Mouse (Mus musculus) midbrain, embryonic 13.5 days (tissue): ENCODE data around the gene Btf3l4. TPM values are rescaled to one million over a fixed set of nuclear protein-coding genes. Genes with fewer than 3 reads are reported as not detected.
A peak's percentile ranks its signal among the peaks of the same experiment; 100 is the strongest.

ENCODE experiments used
- ATAC-seq: fragments of 200-750 bp; cut with Nextera tagmentation; 2 replicates; pipeline ENCODE4 v1.8.0; 2017; ENCODE audit warnings: mild to moderate bottlenecking, moderate TSS enrichment, moderate library complexity
- H3K27ac ChIP-seq: fragments of 300-500 bp; sonication (generic); 2 replicates; pipeline ENCODE4 v1.5.1; 2015; ENCODE audit warnings: inconsistent platforms, mild to moderate bottlenecking, moderate library complexity
- H3K27me3 ChIP-seq: fragments of 300-500 bp; sonication (generic); 2 replicates; pipeline ENCODE4 v1.6.1; 2015; ENCODE audit warnings: mild to moderate bottlenecking, inconsistent platforms
- H3K36me3 ChIP-seq: fragments of 300-500 bp; sonication (generic); 2 replicates; pipeline ENCODE4 v1.6.1; 2015; ENCODE audit warnings: mild to moderate bottlenecking, inconsistent platforms
- H3K4me1 ChIP-seq: fragments of 300-500 bp; sonication (generic); replicated peaks from 2 replicates; pipeline ENCODE4 v1.6.1; 2015; ENCODE audit warnings: inconsistent platforms
- H3K4me2 ChIP-seq: fragments of 300-500 bp; sonication (generic); replicated peaks from 2 replicates; pipeline ENCODE4 v1.6.1; 2015; ENCODE audit warnings: moderate library complexity, mild to moderate bottlenecking, inconsistent platforms
- H3K4me3 ChIP-seq: fragments of 300-500 bp; sonication (generic); replicated peaks from 2 replicates; pipeline ENCODE4 v1.5.1; 2015; ENCODE audit warnings: mild to moderate bottlenecking, inconsistent platforms
- H3K9ac ChIP-seq: fragments of 300-500 bp; sonication (generic); replicated peaks from 2 replicates; pipeline ENCODE4 v1.6.1; 2015; ENCODE audit warnings: mild to moderate bottlenecking, inconsistent platforms
- H3K9me3 ChIP-seq: fragments of 300-500 bp; sonication (generic); 2 replicates; pipeline ENCODE4 v1.6.1; 2016; ENCODE audit warnings: mild to moderate bottlenecking, inconsistent platforms
- WGBS: fragments of 180-500 bp; shearing (Covaris S2); methylation state at CpG from one replicate; pipeline ENCODE4 v1.1.7; 2015; 5-methylcytosine and 5-hydroxymethylcytosine counted together
- polyA plus RNA-seq: library from polyadenylated mRNA; unstranded; fragments of >200 nt; fragmentation: Nextera tagmentation; extraction: Ambion mirVana; gene quantifications from 2 replicates; pipeline ENCODE4 v1.2.1, GENCODE M21; 2015

Gene Btf3l4
- polyA plus RNA-seq, 1 experiment from 2014 or later, result 256 TPM

DNA sequence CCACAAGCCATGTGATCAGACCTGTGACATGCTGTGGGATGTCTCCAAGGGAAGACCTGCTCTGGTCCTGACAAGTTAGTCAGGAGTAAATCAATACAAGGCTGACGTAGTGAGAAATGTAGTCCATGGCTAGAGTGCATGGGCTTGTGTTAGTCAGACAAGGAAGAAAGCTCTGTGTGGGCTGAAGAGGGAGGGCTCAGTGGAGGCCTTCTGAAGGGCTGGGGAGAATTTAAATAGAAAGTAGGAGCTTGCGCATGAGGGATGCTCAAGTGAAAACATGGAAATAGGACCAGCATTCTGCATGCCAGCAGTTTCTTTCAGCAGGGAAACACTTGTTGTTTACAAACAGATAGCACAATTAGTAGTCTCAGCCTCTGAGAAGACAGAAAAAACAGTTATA, 29.9 kb downstream of the Btf3l4 start:
- H3K27ac ChIP-seq, result no peak overlapping the region
- H3K4me1 ChIP-seq, result no peaks in the 10 kb centered on the region
- H3K4me2 ChIP-seq, result no peak overlapping the region
- no peak overlapping the region for H3K9ac ChIP-seq
- H3K36me3 ChIP-seq, result no peaks in the 10 kb centered on the region
- no peak overlapping the region for H3K4me3 ChIP-seq
- no peak for ATAC-seq
- H3K27me3 ChIP-seq, result no peaks in the 10 kb centered on the region
- 81% methylated on average over 2 of the region's 2 CpGs for WGBS
- H3K9me3 ChIP-seq, result no peaks in the 10 kb centered on the region

GRCm38 (mm10) chr4:108798083-108798830, 35.2 kb downstream of the Btf3l4 start:
- ATAC-seq, result no peak
- 56% methylated on average over 2 of the region's 2 CpGs for WGBS
- no peak overlapping the region for H3K4me3 ChIP-seq
- H3K9me3 ChIP-seq, result no peaks in the 10 kb centered on the region
- no peaks in the 10 kb centered on the region for H3K27me3 ChIP-seq
- H3K27ac ChIP-seq, result no peak overlapping the region
- no peak overlapping the region for H3K9ac ChIP-seq
- H3K4me2 ChIP-seq, result no peak overlapping the region
- no peaks in the 10 kb centered on the region for H3K36me3 ChIP-seq
- H3K4me1 ChIP-seq, result no peaks in the 10 kb centered on the region

DNA sequence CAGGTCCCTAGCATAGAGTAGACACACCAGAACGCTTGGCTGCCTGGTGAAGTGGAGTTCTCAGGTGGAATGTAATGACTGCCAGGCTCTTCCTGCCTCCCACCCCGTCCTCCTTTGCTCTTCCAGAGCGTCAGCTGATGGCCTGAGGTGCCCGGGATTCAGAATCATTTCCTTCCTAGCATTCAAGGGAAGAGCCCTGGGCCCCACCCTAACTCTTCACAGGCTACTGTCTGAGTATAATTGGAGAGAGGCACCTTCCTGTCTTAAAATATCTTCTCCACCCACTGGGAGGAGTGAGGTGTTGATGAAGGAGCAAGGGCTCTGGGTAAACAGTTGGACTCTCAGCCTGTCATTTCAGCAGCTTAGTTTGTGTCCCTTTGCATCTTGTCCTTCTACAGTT, 36.7 kb downstream of the Btf3l4 start:
- no peaks in the 10 kb centered on the region for H3K36me3 ChIP-seq
- H3K4me3 ChIP-seq, result no peak overlapping the region
- WGBS, result 66% methylated on average over 4 of the region's 4 CpGs
- no peak overlapping the region for H3K4me2 ChIP-seq
- no peak overlapping the region for H3K9ac ChIP-seq
- no peaks in the 10 kb centered on the region for H3K9me3 ChIP-seq
- no peaks in the 10 kb centered on the region for H3K27me3 ChIP-seq
- no peak overlapping the region for H3K27ac ChIP-seq
- no peak for ATAC-seq
- no peaks in the 10 kb centered on the region for H3K4me1 ChIP-seq

DNA sequence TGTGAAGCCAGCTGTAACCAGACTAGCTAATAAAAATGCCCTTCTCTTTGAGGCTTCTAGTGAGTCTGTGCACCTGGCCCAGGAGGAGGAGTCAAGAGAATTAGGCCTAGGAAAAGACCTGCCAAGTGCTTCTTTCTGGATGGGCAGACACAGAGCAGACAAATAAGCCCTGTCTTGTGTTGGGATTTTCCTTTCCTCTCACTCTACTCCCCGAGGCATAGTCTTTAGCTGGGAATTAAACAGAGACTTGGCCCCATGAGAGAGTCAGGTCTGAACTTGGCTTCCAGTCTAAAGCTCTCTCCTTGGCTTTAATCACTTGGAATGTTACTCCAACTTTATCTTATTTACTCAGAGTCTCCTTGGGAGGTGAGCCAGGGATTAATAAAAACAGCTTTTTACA, 39.5 kb downstream of the Btf3l4 start:
- Histone ChIP-seq H3K27ac (no peak overlapping the region), H3K9ac (no peak overlapping the region), H3K36me3 (no peaks in the 10 kb centered on the region), H3K9me3 (no peaks in the 10 kb centered on the region), H3K4me1 (no peaks in the 10 kb centered on the region), H3K27me3 (no peaks in the 10 kb centered on the region), H3K4me3 (no peak overlapping the region), H3K4me2 (no peak overlapping the region)
- WGBS, result 63% methylated on average over 1 of the region's 1 CpGs
- ATAC-seq, result no peak

DNA sequence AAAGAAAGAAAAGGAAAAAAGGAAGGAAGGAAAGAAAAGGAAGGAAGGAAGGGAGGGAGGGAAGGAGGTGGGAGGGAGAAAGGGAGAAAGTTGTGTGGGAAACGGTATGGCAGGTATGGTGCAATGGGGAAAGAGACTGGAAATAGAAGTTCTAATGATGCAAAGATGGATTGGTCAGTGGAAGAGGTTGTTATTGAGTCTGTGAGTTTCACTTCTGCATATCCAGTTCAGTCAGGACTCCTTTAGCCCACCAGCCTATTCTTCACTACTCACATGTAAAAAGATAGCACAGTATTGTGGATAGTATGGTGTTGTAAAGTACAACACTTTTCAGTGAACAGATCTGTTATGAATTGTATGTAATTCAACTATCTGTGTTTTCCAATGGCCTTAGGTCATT, 42.9 kb downstream of the Btf3l4 start:
- no peak for ATAC-seq
- H3K36me3 ChIP-seq, result no peaks in the 10 kb centered on the region
- H3K4me2 ChIP-seq, result no peak overlapping the region
- H3K4me1 ChIP-seq, result no peaks in the 10 kb centered on the region
- H3K27me3 ChIP-seq, result no peaks in the 10 kb centered on the region
- no peak overlapping the region for H3K4me3 ChIP-seq
- no peak overlapping the region for H3K27ac ChIP-seq
- 69% methylated on average over 1 of the region's 1 CpGs for WGBS
- H3K9me3 ChIP-seq, result no peaks in the 10 kb centered on the region
- H3K9ac ChIP-seq, result no peak overlapping the region

DNA sequence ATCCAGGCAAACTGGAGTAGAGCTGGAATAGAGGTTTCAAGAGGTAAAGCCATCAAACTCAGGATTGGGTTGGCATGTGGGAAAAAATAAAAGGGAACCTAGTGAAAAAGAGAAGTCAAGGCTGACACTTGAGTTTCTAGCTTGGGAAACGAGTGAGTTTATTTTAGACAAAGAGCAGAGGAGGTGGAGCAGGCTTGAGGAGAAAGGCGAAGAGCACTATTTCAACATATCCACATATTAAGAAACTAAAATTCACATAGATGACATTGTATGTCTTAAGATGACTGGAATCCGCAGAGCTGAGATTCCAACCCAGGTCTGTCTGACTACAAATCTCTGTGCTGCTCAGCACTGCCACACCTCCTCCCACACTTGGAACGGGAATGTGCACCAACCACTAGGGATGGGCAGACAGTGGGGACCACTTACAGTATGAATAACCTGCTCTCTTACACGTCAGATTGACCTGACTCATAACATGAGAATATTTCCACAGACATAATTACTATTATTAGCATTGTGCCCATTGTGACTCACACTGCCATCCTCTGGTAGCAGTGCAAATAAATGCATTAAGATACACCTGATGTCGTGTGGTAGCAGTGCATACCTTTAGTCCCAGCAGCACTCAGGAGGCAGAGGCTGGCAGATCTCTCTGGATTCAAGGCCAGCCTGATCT, 44.0 kb downstream of the Btf3l4 start:
- Histone ChIP-seq H3K4me2 (no peak overlapping the region), H3K27ac (no peak overlapping the region), H3K27me3 (no peaks in the 10 kb centered on the region), H3K9ac (no peak overlapping the region), H3K9me3 (no peaks in the 10 kb centered on the region), H3K4me1 (no peaks in the 10 kb centered on the region), H3K4me3 (no peak overlapping the region), H3K36me3 (no peaks in the 10 kb centered on the region)
- 85% methylated on average over 6 of the region's 6 CpGs for WGBS
- no peak for ATAC-seq

DNA sequence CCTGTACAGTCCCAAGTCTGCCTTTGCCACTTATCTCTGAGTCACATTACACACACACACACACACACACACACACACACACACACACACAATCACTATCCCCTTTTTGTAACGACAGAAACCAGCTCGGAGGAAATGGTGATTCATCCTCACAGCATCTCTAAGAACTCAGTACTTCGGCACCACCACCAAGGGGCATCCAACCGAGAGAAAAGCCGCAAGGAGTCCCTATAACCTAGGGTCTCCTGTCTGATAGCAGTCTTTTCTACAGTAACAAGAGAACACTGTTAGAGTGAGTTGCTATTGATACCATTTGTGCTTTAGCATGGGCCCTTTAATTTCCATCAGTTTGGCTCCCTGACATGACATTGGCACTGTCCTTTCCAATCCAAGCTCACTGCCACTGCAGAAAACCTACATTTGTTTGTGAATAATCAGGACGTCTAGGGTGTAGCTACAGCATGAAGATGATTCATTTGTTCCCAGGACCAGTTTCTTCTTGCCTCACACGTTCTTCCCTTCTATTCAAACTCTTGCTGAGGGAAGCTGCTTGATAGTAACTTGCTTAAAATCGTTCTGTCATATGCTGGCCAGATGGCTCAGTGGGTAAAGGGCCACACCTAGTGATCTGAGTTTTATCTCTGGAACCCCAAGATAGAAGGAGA, 50.9 kb downstream of the Btf3l4 start:
- Histone ChIP-seq H3K36me3 (no peaks in the 10 kb centered on the region), H3K9ac (no peak overlapping the region), H3K27ac (no peak overlapping the region), H3K4me1 (peaks cover 6% of the 10 kb centered on the region), H3K4me2 (no peak overlapping the region), H3K9me3 (no peaks in the 10 kb centered on the region), H3K4me3 (no peak overlapping the region), H3K27me3 (no peaks in the 10 kb centered on the region)
- no peak for ATAC-seq
- 37% methylated on average over 8 of the region's 8 CpGs for WGBS

DNA sequence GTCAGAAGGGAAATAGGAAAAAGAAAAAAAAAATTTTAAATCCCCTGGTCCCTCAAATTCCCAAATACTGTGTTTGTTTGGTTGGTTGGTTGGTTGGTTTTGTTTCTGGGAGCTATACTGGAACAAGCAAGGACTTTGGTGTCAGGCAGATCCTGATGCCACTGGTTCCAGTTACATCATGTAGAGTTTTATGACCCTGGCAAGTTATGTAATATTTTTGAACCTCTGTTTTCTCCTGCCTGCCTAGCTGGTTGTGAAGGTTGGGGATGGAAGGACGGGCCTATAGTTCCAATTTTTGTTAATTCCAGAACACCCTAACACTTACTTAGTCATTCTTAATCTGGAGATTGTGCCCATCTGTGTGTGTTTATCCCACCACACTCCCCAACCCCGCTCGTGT, 51.8 kb downstream of the Btf3l4 start:
- Histone ChIP-seq H3K9me3 (no peaks in the 10 kb centered on the region), H3K4me1 (peaks cover 6% of the 10 kb centered on the region), H3K4me3 (no peak overlapping the region), H3K27me3 (no peaks in the 10 kb centered on the region), H3K9ac (no peak overlapping the region), H3K27ac (no peak overlapping the region), H3K36me3 (no peaks in the 10 kb centered on the region), H3K4me2 (peak overlapping the region; percentile 70)
- no peak for ATAC-seq
- WGBS, result 63% methylated on average over 3 of the region's 3 CpGs

GRCm38 (mm10) chr4:108780864-108781205, 52.6 kb downstream of the Btf3l4 start:
- Histone ChIP-seq H3K9ac (peak overlapping the region; percentile 96), H3K27ac (peak overlapping the region; percentile 98), H3K9me3 (no peaks in the 10 kb centered on the region), H3K36me3 (no peaks in the 10 kb centered on the region), H3K27me3 (no peaks in the 10 kb centered on the region), H3K4me2 (peak overlapping the region; percentile 70), H3K4me1 (peaks cover 6% of the 10 kb centered on the region), H3K4me3 (peak overlapping the region; percentile 92)
- WGBS, result under 1% methylated on average over 20 of the region's 20 CpGs
- ATAC-seq, result no peak

DNA sequence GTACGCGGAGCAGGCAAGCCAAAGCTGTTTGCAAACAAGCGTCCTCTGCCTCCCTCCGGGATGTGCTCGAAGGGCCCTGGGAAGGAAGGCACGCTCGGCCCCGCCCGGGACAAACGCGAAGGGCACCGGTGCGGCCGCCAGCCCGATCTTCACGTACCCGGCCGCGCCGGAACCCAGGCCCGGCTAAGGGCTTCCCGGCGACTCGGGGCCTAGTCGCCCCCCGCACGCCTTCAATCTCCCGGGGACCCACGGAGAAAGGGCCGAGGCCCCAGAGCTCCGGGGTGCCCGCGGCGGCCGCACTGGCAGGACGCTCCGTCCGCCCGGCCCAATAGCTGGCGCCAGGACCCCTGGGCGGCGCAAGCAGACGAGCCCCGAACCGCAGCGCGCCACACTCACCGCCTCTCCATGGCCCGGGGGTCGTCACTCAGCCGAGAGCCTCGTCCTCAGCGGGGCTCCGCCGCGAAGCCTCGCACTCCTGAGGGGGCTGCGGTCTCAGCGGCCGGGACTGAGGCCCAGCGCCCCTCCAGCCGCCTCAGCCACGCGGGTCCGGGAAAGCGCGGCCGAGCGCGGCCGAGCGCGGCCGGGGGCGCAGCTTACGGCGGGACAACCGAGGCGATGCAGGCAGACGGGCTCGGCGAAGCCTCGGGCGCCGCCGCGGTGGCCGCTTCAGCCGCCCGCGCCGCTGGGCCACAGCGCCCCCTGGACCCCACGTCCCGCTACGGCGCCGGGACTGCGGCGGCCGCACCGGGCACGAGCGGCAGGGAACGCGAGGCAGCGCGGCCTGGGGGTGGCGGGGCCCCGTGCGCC, 53.2 kb downstream of the Btf3l4 start, which contains the start of gene Zfyve9:
Gene Zfyve9 (minus strand): TSS at position 742 of the 807 bp plus-strand sequence.
- ATAC-seq, result peak; percentile 94
- Histone ChIP-seq H3K9ac (peak within 1 kb of the TSS; percentile 96), H3K36me3 (no peaks in the 10 kb centered on the region), H3K4me3 (peak within 1 kb of the TSS; percentile 92), H3K27ac (peak within 1 kb of the TSS; percentile 98), H3K9me3 (no peaks in the 10 kb centered on the region), H3K4me2 (peak within 1 kb of the TSS; percentile 70), H3K4me1 (peaks cover 6% of the 10 kb centered on the region), H3K27me3 (no peaks in the 10 kb centered on the region)
- 1% methylated on average over 77 of the region's 111 CpGs for WGBS

- H3K27me3 ChIP-seq, result no peaks in the 10 kb centered on the region
- H3K27ac ChIP-seq, result peak overlapping the region; percentile 98
- H3K36me3 ChIP-seq, result no peaks in the 10 kb centered on the region
- no peaks in the 10 kb centered on the region for H3K9me3 ChIP-seq
- ATAC-seq, result no peak
- WGBS, result 2% methylated on average over 7 of the region's 7 CpGs
- peaks cover 6% of the 10 kb centered on the region for H3K4me1 ChIP-seq
- peak overlapping the region; percentile 70 for H3K4me2 ChIP-seq
- peak overlapping the region; percentile 92 for H3K4me3 ChIP-seq
- H3K9ac ChIP-seq, result peak overlapping the region; percentile 96
These were observed 53.7 kb downstream of the Btf3l4 start for GRCm38 (mm10) chr4:108779763-108780056.

- Histone ChIP-seq H3K4me2 (no peak overlapping the region), H3K9me3 (no peaks in the 10 kb centered on the region), H3K27me3 (no peaks in the 10 kb centered on the region), H3K4me1 (no peaks in the 10 kb centered on the region), H3K4me3 (no peak overlapping the region), H3K27ac (no peak overlapping the region), H3K36me3 (no peaks in the 10 kb centered on the region), H3K9ac (no peak overlapping the region)
- ATAC-seq, result no peak
These were observed 64.9 kb downstream of the Btf3l4 start for GRCm38 (mm10) chr4:108768527-108768926.
